Comparison of ENCODE assay signal across 8 mouse cellular contexts in the genomic region with DNA sequence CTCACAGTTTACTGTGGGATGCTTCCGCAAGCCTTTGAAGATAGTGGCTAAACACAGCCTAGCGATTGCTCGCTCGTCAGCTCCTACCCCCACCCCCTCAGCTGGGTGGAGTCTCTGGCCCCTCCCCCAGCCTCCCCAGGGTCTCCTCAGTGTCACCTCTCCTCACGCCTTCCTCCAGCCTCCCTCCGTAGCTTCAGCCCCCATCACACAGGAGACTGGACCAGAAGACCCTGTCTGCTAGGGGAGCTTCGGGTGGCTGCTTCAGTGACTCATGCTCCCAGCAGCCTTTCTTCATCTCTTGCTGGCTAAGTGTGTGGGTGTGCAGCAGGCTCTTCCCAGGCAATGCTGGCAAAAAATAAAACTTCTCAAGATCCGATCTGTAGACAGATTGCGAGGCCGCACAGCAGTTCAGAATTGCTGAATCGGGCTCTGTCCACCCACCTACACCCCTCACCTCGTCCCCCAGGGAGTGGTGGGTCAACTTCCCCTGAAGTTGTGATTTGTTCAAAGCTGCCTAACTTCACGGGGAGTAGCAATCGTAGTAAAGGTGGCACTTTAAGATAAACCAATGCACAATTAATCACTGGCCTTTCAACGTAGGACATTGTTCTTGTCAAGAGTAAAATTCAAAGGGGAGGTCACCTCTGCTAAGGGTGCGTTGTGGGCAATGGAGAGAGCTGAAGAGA.
DNase-seq lines count a peak whose midpoint lies in the region; ATAC-seq and TF ChIP-seq lines count a peak whose summit lies in the region.

No protein-coding gene starts in this region.

- H3K36me3 ChIP-seq in forebrain, embryonic 11.5 days (ENCODE audit: control insufficient read depth, insufficient read depth, low read length) = no peaks in the 10 kb centered on the region
- H3K36me3 ChIP-seq in hindbrain, embryonic 11.5 days (ENCODE audit: control insufficient read depth, insufficient read depth, low read length) = no peaks in the 10 kb centered on the region
- H3K36me3 ChIP-seq in midbrain, embryonic 14.5 days (ENCODE audit: control insufficient read depth, insufficient read depth, low read length) = no peaks in the 10 kb centered on the region
- no peaks in the 10 kb centered on the region for H3K36me3 ChIP-seq in stomach, postnatal 0 days (ENCODE audit: control insufficient read depth, insufficient read depth, low read length)

- peak overlapping the region; percentile 9; the same call in 1 of the 2 replicates for H3K9ac ChIP-seq in forebrain, embryonic 11.5 days (ENCODE audit: low read length)
- no peak overlapping the region for H3K9ac ChIP-seq in hindbrain, embryonic 11.5 days (ENCODE audit: low read depth, low read length)
- no peak overlapping the region; the same call in 1 of the 2 replicates for H3K9ac ChIP-seq in midbrain, embryonic 14.5 days (replicated peaks; ENCODE audit: low read length)
- H3K9ac ChIP-seq in stomach, postnatal 0 days (ENCODE audit: low read length) = 0 out of 2 replicates have a peak overlapping the region, but pooled peaks have one; percentile 23

- peak; percentile 18 for DNase-seq in urinary bladder, postnatal 14 days (ENCODE audit: low spot score)
- DNase-seq in urinary bladder, adult 2 months (ENCODE audit: low spot score) = no peak
- peak; percentile 74 for DNase-seq in forebrain, embryonic 11.5 days (ENCODE audit: low spot score)
- peak; percentile 67 for DNase-seq in hindbrain, embryonic 11.5 days (ENCODE audit: low spot score)
- peak; percentile 53 to 72 for DNase-seq in left cerebral cortex, postnatal 36 days (ENCODE audit: low spot score in 2 of 2)
- peak; percentile 51 for DNase-seq in midbrain, embryonic 14.5 days
- DNase-seq in stomach, postnatal 0 days (ENCODE audit: low spot score) = peak; percentile 39
- DNase-seq in B cell, adult 2 months = no peak

- H3K4me1 ChIP-seq in forebrain, embryonic 11.5 days (replicated peaks; ENCODE audit: control insufficient read depth, insufficient read depth, low read length) = peaks cover 7% of the 10 kb centered on the region; the same call in 1 of the 2 replicates
- peaks cover 4% of the 10 kb centered on the region; the same call in 1 of the 2 replicates for H3K4me1 ChIP-seq in hindbrain, embryonic 11.5 days (replicated peaks; ENCODE audit: control insufficient read depth, insufficient read depth, low read length)
- H3K4me1 ChIP-seq in midbrain, embryonic 14.5 days (ENCODE audit: control insufficient read depth, insufficient read depth, low read length) = peaks cover 8% of the 10 kb centered on the region
- H3K4me1 ChIP-seq in stomach, postnatal 0 days (replicated peaks; ENCODE audit: control insufficient read depth, insufficient read depth) = no peaks in the 10 kb centered on the region

- H3K27me3 ChIP-seq in forebrain, embryonic 11.5 days (ENCODE audit: control insufficient read depth, insufficient read depth, low read length) = no peaks in the 10 kb centered on the region
- no peaks in the 10 kb centered on the region for H3K27me3 ChIP-seq in hindbrain, embryonic 11.5 days (ENCODE audit: control insufficient read depth, insufficient read depth, low read length)
- no peaks in the 10 kb centered on the region for H3K27me3 ChIP-seq in midbrain, embryonic 14.5 days (ENCODE audit: control insufficient read depth, insufficient read depth, low read length)
- no peaks in the 10 kb centered on the region for H3K27me3 ChIP-seq in stomach, postnatal 0 days (ENCODE audit: control insufficient read depth, insufficient read depth, low read length)

- no peaks in the 10 kb centered on the region for H3K9me3 ChIP-seq in forebrain, embryonic 11.5 days (ENCODE audit: control insufficient read depth, low read length)
- no peaks in the 10 kb centered on the region for H3K9me3 ChIP-seq in hindbrain, embryonic 11.5 days (ENCODE audit: control insufficient read depth, low read length)
- no peaks in the 10 kb centered on the region for H3K9me3 ChIP-seq in midbrain, embryonic 14.5 days (ENCODE audit: control insufficient read depth, low read length)
- H3K9me3 ChIP-seq in stomach, postnatal 0 days (ENCODE audit: control insufficient read depth, low read length) = no peaks in the 10 kb centered on the region

- TF ChIP-seq EP300 in stomach, postnatal 0 days (optimal IDR thresholded peaks at IDR 0.05) = no peak

- peak; percentile 76 for ATAC-seq in forebrain, embryonic 11.5 days (replicated peaks; ENCODE audit: low FRiP score)
- peak; percentile 72 for ATAC-seq in hindbrain, embryonic 11.5 days (ENCODE audit: low FRiP score)
- ATAC-seq in midbrain, embryonic 14.5 days (ENCODE audit: low FRiP score, low TSS enrichment) = 0 out of 2 replicates have a peak, but pooled peaks have one; percentile 31
- ATAC-seq in stomach, postnatal 0 days (ENCODE audit: low FRiP score, low TSS enrichment) = peak; percentile 83

- peak overlapping the region; percentile 35 for H3K4me2 ChIP-seq in forebrain, embryonic 11.5 days (ENCODE audit: low read depth, low read length, severe bottlenecking)
- peak overlapping the region; percentile 36 for H3K4me2 ChIP-seq in hindbrain, embryonic 11.5 days (replicated peaks; ENCODE audit: low read depth, low read length)
- peak overlapping the region; percentile 35 for H3K4me2 ChIP-seq in midbrain, embryonic 14.5 days (ENCODE audit: low read length)
- H3K4me2 ChIP-seq in stomach, postnatal 0 days (replicated peaks; ENCODE audit: low read depth) = peak overlapping the region; percentile 48

- intact Hi-C loops in left cerebral cortex, postnatal 36 days (cut with DNase I) = loop anchor here (2.0 to 5.0 kb wide), 2 partner anchors 34 to 61 kb away; a partner anchor contains a TSS

- 4% methylated on average over 16 of the region's 16 CpGs for WGBS in forebrain, embryonic 11.5 days
- under 1% methylated on average over 16 of the region's 16 CpGs for WGBS in hindbrain, embryonic 11.5 days
- 6% methylated on average over 16 of the region's 16 CpGs for WGBS in midbrain, embryonic 14.5 days
- 8% methylated on average over 16 of the region's 16 CpGs for WGBS in stomach, postnatal 0 days

- H3K27ac ChIP-seq in forebrain, embryonic 11.5 days (ENCODE audit: low read depth, low read length) = no peak overlapping the region
- peak overlapping the region; percentile 17; the same call in 1 of the 2 replicates for H3K27ac ChIP-seq in hindbrain, embryonic 11.5 days (ENCODE audit: low read depth, low read length)
- peak overlapping the region; percentile 20; the same call in 1 of the 2 replicates for H3K27ac ChIP-seq in midbrain, embryonic 14.5 days (replicated peaks; ENCODE audit: low read depth, low read length)
- peak overlapping the region; percentile 35 for H3K27ac ChIP-seq in stomach, postnatal 0 days (replicated peaks)

- no peak for TF ChIP-seq CTCF in stomach, postnatal 0 days (IDR thresholded peaks at IDR 0.05; ENCODE audit: low read depth)

- 0 out of 2 replicates have a peak overlapping the region, but pooled peaks have one; percentile 9 for H3K4me3 ChIP-seq in forebrain, embryonic 11.5 days (ENCODE audit: low read depth, low read length)
- H3K4me3 ChIP-seq in hindbrain, embryonic 11.5 days (ENCODE audit: low read depth, low read length) = 0 out of 2 replicates have a peak overlapping the region, but pooled peaks have one; percentile 10
- H3K4me3 ChIP-seq in midbrain, embryonic 14.5 days (replicated peaks; ENCODE audit: low read depth, low read length) = no peak overlapping the region
- H3K4me3 ChIP-seq in stomach, postnatal 0 days (ENCODE audit: low read depth, low read length) = no peak overlapping the region; the same call in 1 of the 2 replicates

Comparison
In these comparisons a context has a peak if more than half of its experiments do, and no peak if none do; other contexts are left out.
1. DNase-seq: peak in urinary bladder, postnatal 14 days (single experiment), forebrain, embryonic 11.5 days (single experiment), hindbrain, embryonic 11.5 days (single experiment), left cerebral cortex, postnatal 36 days (2 of 2), midbrain, embryonic 14.5 days (single experiment) and stomach, postnatal 0 days (single experiment); none in urinary bladder, adult 2 months (single experiment) and B cell, adult 2 months (0 of 2).
2. ATAC-seq: peak in every context shown above with its lines; median percentile 83 in stomach, postnatal 0 days; 76 in forebrain, embryonic 11.5 days; 72 in hindbrain, embryonic 11.5 days; 31 in midbrain, embryonic 14.5 days.
3. H3K4me3 ChIP-seq: peak in forebrain, embryonic 11.5 days (single experiment) and hindbrain, embryonic 11.5 days (single experiment); none in midbrain, embryonic 14.5 days (single experiment) and stomach, postnatal 0 days (single experiment).
4. H3K9ac ChIP-seq: peak in forebrain, embryonic 11.5 days (single experiment) and stomach, postnatal 0 days (single experiment); none in hindbrain, embryonic 11.5 days (single experiment) and midbrain, embryonic 14.5 days (single experiment).
5. Peak in every context shown above with its lines, with median percentiles within 50 percentile points of each other: H3K4me2 ChIP-seq.